Mouse (Mus musculus) adrenal gland, adult 18-20 months (tissue): Measurements from ENCODE around the gene Fam43b. TPM values are rescaled to one million over a fixed set of nuclear protein-coding genes. Genes with fewer than 3 reads are reported as not detected.

ENCODE experiments used
- DNase-seq, 2 experiments: peaks; one replicate each; pipeline ENCODE4 v3.0.0; 2021 to 2022; ENCODE audit warnings: low spot score in 2 of 2
- total RNA-seq, 2 experiments: library from RNA; stranded (reverse); gene quantifications; 1 replicate in 1 of 2; 2 replicates in 1 of 2; pipeline ENCODE4 v1.2.3; 2021

Fam43b gene
- total RNA-seq, 2 experiments from 2014 or later = 1.6 to 2.2 TPM

- DNase-seq = no peak
These were observed 42.7 kb downstream of the Fam43b start for GRCm38 (mm10) chr4:138353438-138354171.

DNA sequence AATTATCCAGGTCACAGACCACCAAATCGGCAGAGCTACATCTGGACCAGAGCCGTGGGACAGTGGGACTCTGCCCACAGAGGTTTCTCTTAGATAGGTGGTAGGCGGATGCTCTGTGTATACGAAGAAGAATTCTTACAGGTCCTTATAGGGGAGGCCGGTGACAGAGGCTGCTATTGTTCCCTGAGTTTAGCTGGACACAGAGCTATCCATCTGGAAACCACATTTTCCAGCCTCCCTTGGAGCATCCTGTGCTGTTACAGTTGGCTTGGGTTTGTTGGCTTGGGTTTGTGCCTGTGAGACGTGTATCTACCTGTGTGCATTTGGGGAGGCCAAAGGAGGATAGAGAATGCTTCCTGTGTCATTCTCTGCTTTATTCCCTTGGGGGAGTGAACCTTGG is 43.6 kb downstream of the Fam43b start:
- no peak for DNase-seq

DNA sequence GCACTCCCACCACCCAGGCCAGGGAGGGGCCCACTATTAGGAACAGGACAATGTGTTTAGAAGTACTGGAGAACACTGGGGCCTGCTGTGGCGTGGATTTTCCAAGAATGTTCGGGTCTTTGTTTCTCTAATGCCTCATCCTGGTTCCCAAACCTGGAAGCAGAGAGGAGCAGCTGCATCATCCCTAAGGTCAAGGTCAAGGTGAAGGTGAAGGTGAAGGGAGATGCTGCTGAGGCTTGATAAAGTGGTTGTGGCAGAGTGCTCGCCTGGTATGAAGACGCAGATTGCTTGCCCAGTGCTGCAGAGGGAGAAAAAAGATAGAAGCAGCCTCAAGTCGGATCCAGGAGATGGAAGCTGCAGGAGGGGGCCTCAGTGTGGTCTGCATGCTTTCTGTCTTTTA is 44.5 kb downstream of the Fam43b start:
- no peak for DNase-seq

GRCm38 (mm10) chr4:138348716-138349115 is 47.6 kb downstream of the Fam43b start:
- no peak for DNase-seq

DNA sequence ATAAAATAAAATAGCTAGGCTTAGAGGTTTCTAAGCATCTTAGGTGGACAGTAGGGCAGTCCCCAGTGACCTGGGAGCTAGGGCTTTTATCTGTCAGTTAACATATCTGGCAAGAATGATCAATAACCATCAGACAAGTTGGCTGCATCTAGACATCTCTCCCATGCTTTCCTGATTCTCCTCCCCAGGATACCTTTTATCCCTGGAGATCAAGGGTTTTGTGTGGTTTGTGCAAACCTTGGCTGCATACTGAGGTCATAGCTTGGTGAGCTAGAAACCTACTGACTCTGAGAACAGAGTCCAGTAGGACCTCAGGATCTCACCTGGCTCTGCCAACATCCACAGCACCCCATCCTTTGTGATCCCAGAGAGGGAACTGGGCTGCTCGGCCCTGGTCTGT is 49.0 kb downstream of the Fam43b start:
- no peak for DNase-seq

DNA sequence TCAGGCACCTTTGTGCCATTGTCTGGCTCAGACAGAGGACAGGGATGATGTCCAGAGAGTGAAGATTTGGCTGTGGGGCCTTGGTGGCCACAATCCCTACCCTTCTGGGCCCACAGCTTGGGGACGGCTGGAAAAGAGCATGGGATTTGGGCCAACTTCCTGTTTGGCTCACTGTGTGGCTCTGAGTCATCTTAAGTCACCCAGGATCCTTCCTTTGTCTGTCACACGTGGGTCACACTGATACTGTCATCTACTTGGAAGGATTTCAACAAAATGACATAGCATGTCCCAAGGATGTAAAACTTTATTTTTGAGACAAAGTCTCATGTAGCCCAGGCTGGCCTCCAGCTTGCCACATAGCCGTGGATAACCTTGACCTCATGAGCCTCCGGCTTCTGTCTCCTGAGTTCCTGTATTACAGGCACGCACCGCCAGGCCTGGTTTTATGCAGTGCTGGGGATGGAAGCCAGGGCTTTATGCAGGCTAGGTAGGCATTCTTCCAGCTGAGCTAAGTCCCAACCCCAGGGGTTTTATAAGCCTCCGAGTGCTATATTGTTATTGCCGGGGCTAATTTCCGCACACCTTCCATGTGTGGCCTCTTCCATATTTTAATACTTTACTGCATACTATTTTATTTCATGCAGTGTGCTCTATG is 51.3 kb downstream of the Fam43b start:
- peak in 1 of 2 experiments; percentile 45 for DNase-seq

Other genes with a start within 250 kb of the Fam43b start
- gene Hp1bp3, start 180.2 kb downstream of the Fam43b start, total RNA-seq = 100 to 1,000 TPM; 159 to 223 TPM
- 1 to 10 TPM; 1.6 to 2.2 TPM for gene Sh2d5, start 146.1 kb downstream of the Fam43b start, total RNA-seq
- 1 to 10 TPM; 2.8 to 3.6 TPM for gene Kif17, start 146.1 kb downstream of the Fam43b start, total RNA-seq
- gene Ddost, start 91.8 kb downstream of the Fam43b start, total RNA-seq = 100 to 1,000 TPM; 115 to 119 TPM
- 100 to 1,000 TPM; 193 to 198 TPM for gene Pink1, start 70.2 kb downstream of the Fam43b start, total RNA-seq
- 10 to 100 TPM in 1 of 2 experiments, 1 to 10 TPM in 1; 8.9 to 10.0 TPM for gene Cda, start 28.5 kb downstream of the Fam43b start, total RNA-seq
- 10 to 100 TPM; 56.3 to 59.3 TPM for gene Mul1, start 38.1 kb upstream of the Fam43b start, total RNA-seq
- gene Camk2n1, start 57.8 kb upstream of the Fam43b start, total RNA-seq = 10 to 100 TPM; 20.3 to 29.6 TPM
- not detected for gene Vwa5b1, start 239.4 kb upstream of the Fam43b start, total RNA-seq